Mouse (Mus musculus) brain, embryonic 14.5 days (tissue): ENCODE results near the gene Nmnat2. TPM values are rescaled to one million over a fixed set of nuclear protein-coding genes. Genes with fewer than 3 reads are reported as not detected.
A peak's percentile ranks its signal among the peaks of the same experiment; 100 is the strongest.

ENCODE experiments used
- DNase-seq: peaks from one replicate; pipeline ENCODE4 v3.0.0-alpha.2; 2011; ENCODE audit warnings: low read depth
- CTCF ChIP-seq: fragments of 200-500 bp; IDR thresholded peaks from 2 replicates; pipeline ENCODE4 v1.5.1; 2012; ENCODE audit warnings: inconsistent platforms, mild to moderate bottlenecking, moderate library complexity, borderline replicate concordance; ENCODE audit not compliant: insufficient read depth, insufficient read length; ENCODE audit errors: extremely low read depth
- POLR2A ChIP-seq: fragments of 200-500 bp; IDR thresholded peaks from 2 replicates; pipeline ENCODE4 v1.6.1; 2012; ENCODE audit warnings: mild to moderate bottlenecking, inconsistent platforms, borderline replicate concordance; ENCODE audit not compliant: poor library complexity, insufficient read depth, insufficient read length, severe bottlenecking; ENCODE audit errors: extremely low read depth
- polyA plus RNA-seq: library from polyadenylated mRNA; depleted of rRNA; stranded (reverse); fragments of >200 nt; gene quantifications from 2 replicates; pipeline ENCODE4 v1.2.3, GENCODE M21; 2012; rRNA removed

The Nmnat2 gene
- polyA plus RNA-seq, 1 experiment = 82.4 TPM

DNA sequence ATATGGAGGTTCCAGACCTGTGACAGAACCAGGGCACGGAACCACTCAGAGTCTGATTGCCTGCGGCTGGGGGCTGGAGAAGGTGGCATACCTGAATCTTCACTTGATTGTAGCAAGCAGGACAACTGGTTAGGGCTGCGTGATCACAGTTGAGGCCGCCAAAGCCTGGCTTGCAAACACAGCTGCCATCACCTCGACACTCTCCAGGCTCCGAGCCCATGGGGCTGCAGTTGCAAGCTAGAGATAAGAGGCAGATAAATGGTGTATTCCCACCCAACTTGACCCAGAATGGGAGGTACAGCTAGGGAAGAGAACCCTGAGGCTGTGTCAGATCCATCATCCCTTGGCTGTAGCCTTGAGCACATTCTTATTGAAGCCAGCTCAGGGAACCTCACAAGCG, 184.8 kb downstream of the Nmnat2 start:
- no peak for TF ChIP-seq POLR2A
- TF ChIP-seq CTCF = no peak
- no peak for DNase-seq

GRCm38 (mm10) chr1:153140265-153140664, 185.5 kb downstream of the Nmnat2 start:
- no peak for DNase-seq
- no peak for TF ChIP-seq POLR2A
- no peak for TF ChIP-seq CTCF

GRCm38 (mm10) chr1:153140747-153141228, 186.0 kb downstream of the Nmnat2 start:
- DNase-seq = no peak
- TF ChIP-seq POLR2A = no peak
- TF ChIP-seq CTCF = no peak

GRCm38 (mm10) chr1:153144021-153144420, 189.2 kb downstream of the Nmnat2 start:
- no peak for DNase-seq
- no peak for TF ChIP-seq CTCF

- no peak for DNase-seq
- no peak for TF ChIP-seq POLR2A
- TF ChIP-seq CTCF = no peak
These were observed 191.0 kb downstream of the Nmnat2 start for GRCm38 (mm10) chr1:153145791-153146190.

DNA sequence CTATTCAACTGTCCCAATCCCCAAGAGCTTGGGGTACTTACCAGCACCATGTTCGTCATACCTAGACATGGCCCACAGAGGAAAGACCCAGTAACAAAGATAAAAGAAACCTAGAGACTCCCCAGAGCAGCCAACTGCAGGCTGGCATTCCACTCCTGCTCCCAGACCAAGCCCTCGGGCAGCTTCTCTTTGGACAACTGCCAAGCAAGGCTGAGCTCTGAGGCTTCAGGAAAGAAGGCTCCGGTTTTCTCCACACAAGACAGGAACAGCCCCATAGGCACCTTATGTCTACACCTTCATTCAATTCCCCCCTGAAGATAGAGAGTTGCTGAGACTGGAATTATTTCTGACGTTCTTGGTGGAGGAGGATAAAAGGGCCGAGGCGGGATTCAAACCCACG, 197.8 kb downstream of the Nmnat2 start:
- TF ChIP-seq POLR2A (no peak), CTCF (no peak)
- peak; percentile 56 for DNase-seq

GRCm38 (mm10) chr1:153153619-153154137, 198.9 kb downstream of the Nmnat2 start:
- peak; percentile 63 for DNase-seq
- TF ChIP-seq POLR2A = no peak
- no peak for TF ChIP-seq CTCF

DNA sequence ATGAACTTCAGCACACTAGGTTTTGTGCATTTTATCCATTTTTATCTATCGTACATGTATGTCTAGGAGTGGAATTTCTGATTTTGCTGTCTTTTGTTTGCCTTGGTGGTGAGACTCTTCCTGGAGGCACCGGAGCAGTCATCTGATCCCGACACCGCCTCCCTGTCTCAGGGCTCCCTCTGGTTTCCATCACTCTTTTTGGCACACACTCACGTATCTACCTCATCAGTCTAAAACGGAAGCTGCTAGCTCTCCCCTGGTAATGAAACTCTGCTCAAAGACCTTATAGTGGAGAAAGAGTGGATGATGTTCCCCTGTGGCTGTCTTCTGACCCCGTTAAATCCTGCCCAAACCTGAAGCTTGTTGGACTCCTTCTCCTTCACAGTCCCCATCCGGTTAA, 200.6 kb downstream of the Nmnat2 start:
- no peak for DNase-seq
- TF ChIP-seq POLR2A = no peak
- no peak for TF ChIP-seq CTCF

GRCm38 (mm10) chr1:153157021-153157623, 202.3 kb downstream of the Nmnat2 start:
- TF ChIP-seq CTCF = no peak
- TF ChIP-seq POLR2A = no peak
- no peak for DNase-seq

- no peak for TF ChIP-seq CTCF
- no peak for TF ChIP-seq POLR2A
- DNase-seq = no peak
These were observed 204.3 kb downstream of the Nmnat2 start for GRCm38 (mm10) chr1:153159137-153159536.

GRCm38 (mm10) chr1:153163831-153164230, 209.0 kb downstream of the Nmnat2 start:
- no peak for DNase-seq
- no peak for TF ChIP-seq CTCF
- no peak for TF ChIP-seq POLR2A

DNA sequence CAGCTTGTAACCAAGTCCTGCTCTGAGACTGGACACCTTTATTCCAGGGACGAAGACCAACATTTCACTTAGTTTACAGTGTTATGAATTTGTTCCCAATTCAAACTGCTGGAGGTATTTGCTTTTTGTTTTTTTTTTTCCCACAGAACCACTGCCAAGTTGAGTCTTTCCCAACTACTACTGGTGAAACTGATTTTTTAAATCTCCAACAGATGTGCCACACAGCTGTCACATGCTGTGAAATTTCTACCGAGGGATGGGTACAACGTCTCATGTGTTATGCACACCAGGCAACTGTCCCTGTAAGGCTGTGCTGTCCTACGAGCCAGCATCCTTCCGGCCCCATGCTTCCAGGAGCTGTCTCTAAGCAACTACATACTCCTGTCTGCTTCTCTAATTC, 213.5 kb downstream of the Nmnat2 start:
- TF ChIP-seq CTCF = no peak
- no peak for TF ChIP-seq POLR2A
- no peak for DNase-seq

Other genes starting within 250 kb of the Nmnat2 start
- gene Apobec4, start 204.4 kb upstream of the Nmnat2 start, polyA plus RNA-seq = not detected in 2 replicates
- 11.5 and 14.1 TPM in 2 replicates for gene Rgl1, start 188.6 kb upstream of the Nmnat2 start, polyA plus RNA-seq
- gene Arpc5, start 188.5 kb upstream of the Nmnat2 start, polyA plus RNA-seq = 166 and 187 TPM in 2 replicates
- gene Ncf2, start 154.8 kb upstream of the Nmnat2 start, polyA plus RNA-seq = 2.3 and 2.6 TPM in 2 replicates
- 43.1 and 53.7 TPM in 2 replicates for gene Smg7, start 52.3 kb upstream of the Nmnat2 start, polyA plus RNA-seq
- 1.1 and 2.0 TPM in 2 replicates for gene Lamc2, start 231.5 kb downstream of the Nmnat2 start, polyA plus RNA-seq